ENCODE assay signal across 8 mouse cellular contexts in the genomic region with DNA sequence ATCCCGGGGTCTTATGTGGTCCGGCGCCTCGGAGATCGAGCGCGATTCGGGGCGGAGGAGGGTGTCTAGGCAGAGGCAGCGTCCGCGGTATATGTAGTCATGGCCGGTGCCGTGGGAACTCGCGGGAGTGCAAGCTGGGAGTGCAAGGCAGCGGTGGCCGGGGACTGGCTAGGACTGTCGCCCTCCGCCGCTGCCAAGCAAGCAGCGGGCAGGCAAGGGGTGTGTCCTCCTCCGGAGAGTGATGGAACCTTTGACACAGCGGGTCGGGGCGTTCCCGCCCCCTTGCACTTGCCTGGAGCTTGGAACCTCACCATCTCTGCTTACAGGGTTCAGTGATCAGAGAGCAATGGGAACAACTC. TPM values are rescaled to one million over a fixed set of nuclear protein-coding genes. Genes with fewer than 3 reads are reported as not detected.
DNase-seq lines count a peak whose midpoint lies in the region; ATAC-seq and TF ChIP-seq lines count a peak whose summit lies in the region.

No protein-coding gene starts in this region.

- DNase-seq in heart, postnatal 25 days (ENCODE audit: low spot score) = no peak
- peak; percentile 84 for DNase-seq in MEL (ENCODE audit: low read depth, low spot score)
- DNase-seq in cerebellum, adult 11-12 months = no peak

- no peaks in the 10 kb centered on the region for H3K9me3 ChIP-seq in heart, embryonic 14.5 days (ENCODE audit: control insufficient read depth, low read length)
- no peaks in the 10 kb centered on the region for H3K9me3 ChIP-seq in MEL (replicated peaks; ENCODE audit: insufficient read depth, low read length)
- H3K9me3 ChIP-seq in intestine, postnatal 0 days (ENCODE audit: control insufficient read depth) = no peaks in the 10 kb centered on the region
- no peaks in the 10 kb centered on the region for H3K9me3 ChIP-seq in lung, embryonic 15.5 days
- H3K9me3 ChIP-seq in stomach, embryonic 15.5 days = no peaks in the 10 kb centered on the region

- peak overlapping the region; percentile 93 for H3K9ac ChIP-seq in heart, embryonic 14.5 days (ENCODE audit: low read length)
- peak overlapping the region; percentile 78 for H3K9ac ChIP-seq in MEL (ENCODE audit: control insufficient read depth, low read depth, low read length, poor library complexity, severe bottlenecking)
- peak overlapping the region; percentile 87 for H3K9ac ChIP-seq in intestine, postnatal 0 days (ENCODE audit: low read depth, low read length)
- H3K9ac ChIP-seq in lung, embryonic 15.5 days = peak overlapping the region; percentile 57
- H3K9ac ChIP-seq in stomach, embryonic 15.5 days = peak overlapping the region; percentile 56

- H3K36me3 ChIP-seq in heart, embryonic 14.5 days (ENCODE audit: control insufficient read depth, insufficient read depth, low read length) = peaks cover 38% of the 10 kb centered on the region
- peaks cover 8 to 12% of the 10 kb centered on the region in 2 experiments; a peak in 3 of 4 replicates for H3K36me3 ChIP-seq in MEL (ENCODE audit: control insufficient read depth in 1 of 2, insufficient read depth in 2 of 2, low read length in 2 of 2)
- H3K36me3 ChIP-seq in intestine, postnatal 0 days (ENCODE audit: control insufficient read depth, insufficient read depth) = peaks cover 16% of the 10 kb centered on the region
- H3K36me3 ChIP-seq in lung, embryonic 15.5 days = peaks cover 18% of the 10 kb centered on the region
- peaks cover 13% of the 10 kb centered on the region; the same call in 1 of the 2 replicates for H3K36me3 ChIP-seq in stomach, embryonic 15.5 days

- no peak for TF ChIP-seq EP300 in MEL (IDR thresholded peaks at IDR 0.05; ENCODE audit: low read depth in 1 of 2, low read length in 2 of 2)

- ATAC-seq in heart, embryonic 14.5 days (ENCODE audit: insufficient number of reproducible peaks, insufficient read depth, low FRiP score, low read depth) = no peak; the same call in none of the 2 replicates
- ATAC-seq in intestine, postnatal 0 days = peak; percentile 75
- ATAC-seq in lung, embryonic 15.5 days (ENCODE audit: borderline replicate concordance, extremely low read depth, low FRiP score, low TSS enrichment) = peak; percentile 53
- peak; percentile 57 for ATAC-seq in stomach, embryonic 15.5 days (ENCODE audit: insufficient read depth, low FRiP score, low read depth)

- no peaks in the 10 kb centered on the region for H3K27me3 ChIP-seq in heart, embryonic 14.5 days (ENCODE audit: control insufficient read depth, insufficient read depth, low read length)
- H3K27me3 ChIP-seq in MEL (ENCODE audit: control insufficient read depth in 1 of 2, insufficient read depth in 2 of 2, low read length in 2 of 2) = no peaks in the 10 kb centered on the region
- no peaks in the 10 kb centered on the region for H3K27me3 ChIP-seq in intestine, postnatal 0 days (replicated peaks; ENCODE audit: control insufficient read depth, insufficient read depth, low read length)
- H3K27me3 ChIP-seq in lung, embryonic 15.5 days = no peaks in the 10 kb centered on the region; the same call in 1 of the 2 replicates
- peaks cover 7% of the 10 kb centered on the region; the same call in 1 of the 2 replicates for H3K27me3 ChIP-seq in stomach, embryonic 15.5 days (replicated peaks)

- H3K4me1 ChIP-seq in heart, embryonic 14.5 days (ENCODE audit: control insufficient read depth in 2 of 2, insufficient read depth in 2 of 2, low read length in 2 of 2) = peaks cover 6 to 8% of the 10 kb centered on the region in 2 experiments; a peak in 3 of 4 replicates
- peaks cover 0 to 8% of the 10 kb centered on the region in 2 experiments; a peak in 2 of 4 replicates for H3K4me1 ChIP-seq in MEL (ENCODE audit: control insufficient read depth in 1 of 2, insufficient read depth in 2 of 2, low read length in 2 of 2)
- no peaks in the 10 kb centered on the region for H3K4me1 ChIP-seq in embryonic fibroblast, embryonic 13.5 days (ENCODE audit: control insufficient read depth, insufficient read depth, low read length)
- no peaks in the 10 kb centered on the region for H3K4me1 ChIP-seq in intestine, postnatal 0 days (replicated peaks; ENCODE audit: control insufficient read depth, insufficient read depth, low read length)
- H3K4me1 ChIP-seq in lung, embryonic 15.5 days = peaks cover 15% of the 10 kb centered on the region
- H3K4me1 ChIP-seq in stomach, embryonic 15.5 days = peaks cover 11% of the 10 kb centered on the region

- TF ChIP-seq RAD21 in MEL (IDR thresholded peaks at IDR 0.05; ENCODE audit: low read depth, low read length) = no peak

- TF ChIP-seq CTCF in MEL (IDR thresholded peaks at IDR 0.05 in 2 of 3, conservative IDR thresholded peaks at IDR 0.05 in 1 of 3; ENCODE audit: control insufficient read depth in 1 of 3, insufficient read depth in 1 of 3, low read depth in 2 of 3, low read length in 3 of 3, poor library complexity in 1 of 3, severe bottlenecking in 1 of 3) = no peak
- no peak for TF ChIP-seq CTCF in embryonic fibroblast, embryonic 13.5 days (IDR thresholded peaks at IDR 0.05; ENCODE audit: borderline replicate concordance, insufficient read depth, low read length)
- TF ChIP-seq CTCF in intestine, postnatal 0 days (IDR thresholded peaks at IDR 0.05; ENCODE audit: low read depth) = no peak

- no peak for TF ChIP-seq POLR2A in MEL (IDR thresholded peaks at IDR 0.05; ENCODE audit: control insufficient read depth in 1 of 2, insufficient read depth in 1 of 2, low read depth in 1 of 2, low read length in 2 of 2, poor library complexity in 1 of 2)
- no peak for TF ChIP-seq POLR2A in embryonic fibroblast, embryonic 13.5 days (IDR thresholded peaks at IDR 0.05; ENCODE audit: low read depth, low read length)

- WGBS in heart, embryonic 14.5 days = 0% methylated on average over 27 of the region's 27 CpGs
- WGBS in intestine, postnatal 0 days = under 1% methylated on average over 27 of the region's 27 CpGs
- under 1% methylated on average over 27 of the region's 27 CpGs for WGBS in lung, embryonic 15.5 days
- WGBS in stomach, embryonic 15.5 days = 1% methylated on average over 27 of the region's 27 CpGs

- H3K4me2 ChIP-seq in heart, embryonic 14.5 days (ENCODE audit: low read length) = peak overlapping the region; percentile 74
- peak overlapping the region; percentile 82 for H3K4me2 ChIP-seq in intestine, postnatal 0 days (replicated peaks; ENCODE audit: low read depth)
- peak overlapping the region; percentile 87 for H3K4me2 ChIP-seq in lung, embryonic 15.5 days
- H3K4me2 ChIP-seq in stomach, embryonic 15.5 days = peak overlapping the region; percentile 54

- peaks cover 13% of the 10 kb centered on the region for H3K79me2 ChIP-seq in MEL (ENCODE audit: control insufficient read depth, insufficient read depth, low read length, poor library complexity)

- intact Hi-C loops in heart, postnatal 25 days (cut with DNase I) = loop anchor here (5.0 kb wide), 1 partner anchor 190 kb away; the partner anchor contains the start of gene Sec62

- peak overlapping the region; percentile 92 to 96 for H3K27ac ChIP-seq in heart, embryonic 14.5 days (replicated peaks in 1 of 2; ENCODE audit: control insufficient read depth in 1 of 2, insufficient read depth in 1 of 2, low read depth in 2 of 2, low read length in 2 of 2)
- peak overlapping the region; percentile 84 for H3K27ac ChIP-seq in MEL (ENCODE audit: control insufficient read depth, low read depth, low read length)
- peak overlapping the region; percentile 91 for H3K27ac ChIP-seq in embryonic fibroblast, embryonic 13.5 days (ENCODE audit: insufficient read depth, low read length)
- H3K27ac ChIP-seq in intestine, postnatal 0 days (ENCODE audit: low read depth, low read length) = peak overlapping the region; percentile 98
- H3K27ac ChIP-seq in lung, embryonic 15.5 days = peak overlapping the region; percentile 91
- H3K27ac ChIP-seq in stomach, embryonic 15.5 days = peak overlapping the region; percentile 94

- H3K4me3 ChIP-seq in heart, embryonic 14.5 days (ENCODE audit: control insufficient read depth in 1 of 2, insufficient read depth in 1 of 2, low read depth in 1 of 2, low read length in 2 of 2) = peak overlapping the region; percentile 64 to 87
- peak overlapping the region; percentile 72 to 95 for H3K4me3 ChIP-seq in MEL (ENCODE audit: control insufficient read depth in 1 of 2, insufficient read depth in 1 of 2, low read depth in 2 of 2, low read length in 2 of 2)
- H3K4me3 ChIP-seq in embryonic fibroblast, embryonic 13.5 days (ENCODE audit: insufficient read depth, low read length) = peak overlapping the region; percentile 76
- H3K4me3 ChIP-seq in intestine, postnatal 0 days (ENCODE audit: low read depth, low read length) = peak overlapping the region; percentile 83
- peak overlapping the region; percentile 58 for H3K4me3 ChIP-seq in lung, embryonic 15.5 days
- H3K4me3 ChIP-seq in stomach, embryonic 15.5 days (replicated peaks) = peak overlapping the region; percentile 66

RNA-seq across cellular contexts. Expression of gene Mynn, which starts 0.9 kb away (rescaled TPM):
- 23.4 and 25.9 TPM in 2 replicates for polyA plus RNA-seq in heart, embryonic 14.5 days (2014; fragmentation: Nextera tagmentation; extraction: Ambion mirVana)
- total RNA-seq in heart, postnatal 25 days (2021) = 10 to 100 TPM; 16.4 to 18.1 TPM
- total RNA-seq in MEL (2012; rRNA removed) = 13.9 and 17.0 TPM in 2 replicates
- polyA plus RNA-seq in MEL (2012; ENCODE audit: insufficient read depth in 1 of 2, insufficient read length in 2 of 2, low read depth in 1 of 2, low replicate concordance in 2 of 2, missing spikeins in 1 of 2) = 10 to 100 TPM in 1 of 2 experiments, not detected in 1; 12.3 TPM
- 22.9 and 24.3 TPM in 2 replicates for polyA plus RNA-seq in embryonic fibroblast, embryonic 13.5 days (2011; ENCODE audit: insufficient read length, low read depth, missing spikeins)
- polyA plus RNA-seq in intestine, postnatal 0 days (2015; fragmentation: Nextera tagmentation; extraction: Ambion mirVana) = 10.3 and 11.4 TPM in 2 replicates
- polyA plus RNA-seq in lung, embryonic 15.5 days (2015; fragmentation: Nextera tagmentation; extraction: Ambion mirVana) = 28.1 and 31.7 TPM in 2 replicates
- polyA plus RNA-seq in stomach, embryonic 15.5 days (2015; fragmentation: Nextera tagmentation; extraction: Ambion mirVana) = 23.8 and 25.8 TPM in 2 replicates

RNA-seq across cellular contexts. Expression of gene Actrt3, which starts 3.0 kb away (rescaled TPM):
- not detected in 2 replicates for polyA plus RNA-seq in heart, embryonic 14.5 days (2014; fragmentation: Nextera tagmentation; extraction: Ambion mirVana)
- total RNA-seq in heart, postnatal 25 days (2021) = not detected
- 0.08 TPM in 1 of 2 replicates, not detected in the other for total RNA-seq in MEL (2012; rRNA removed)
- under 1 TPM in 1 of 2 experiments, not detected in 1; 0.04 TPM for polyA plus RNA-seq in MEL (2012; ENCODE audit: insufficient read depth in 1 of 2, insufficient read length in 2 of 2, low read depth in 1 of 2, low replicate concordance in 2 of 2, missing spikeins in 1 of 2)
- not detected in 2 replicates for polyA plus RNA-seq in embryonic fibroblast, embryonic 13.5 days (2011; ENCODE audit: insufficient read length, low read depth, missing spikeins)
- 0.12 TPM in 2 replicates for polyA plus RNA-seq in intestine, postnatal 0 days (2015; fragmentation: Nextera tagmentation; extraction: Ambion mirVana)
- not detected in 2 replicates for polyA plus RNA-seq in lung, embryonic 15.5 days (2015; fragmentation: Nextera tagmentation; extraction: Ambion mirVana)
- polyA plus RNA-seq in stomach, embryonic 15.5 days (2015; fragmentation: Nextera tagmentation; extraction: Ambion mirVana) = 0.46 and 0.70 TPM in 2 replicates

RNA-seq across cellular contexts. Expression of gene Lrriq4, which starts 41.6 kb away (rescaled TPM):
- polyA plus RNA-seq in heart, embryonic 14.5 days (2014; fragmentation: Nextera tagmentation; extraction: Ambion mirVana) = 0.11 TPM in 1 of 2 replicates, not detected in the other
- not detected for total RNA-seq in heart, postnatal 25 days (2021)
- not detected in 2 replicates for total RNA-seq in MEL (2012; rRNA removed)
- polyA plus RNA-seq in MEL (2012; ENCODE audit: insufficient read depth in 1 of 2, insufficient read length in 2 of 2, low read depth in 1 of 2, low replicate concordance in 2 of 2, missing spikeins in 1 of 2) = not detected
- not detected in 2 replicates for polyA plus RNA-seq in embryonic fibroblast, embryonic 13.5 days (2011; ENCODE audit: insufficient read length, low read depth, missing spikeins)
- polyA plus RNA-seq in intestine, postnatal 0 days (2015; fragmentation: Nextera tagmentation; extraction: Ambion mirVana) = not detected in 2 replicates
- polyA plus RNA-seq in lung, embryonic 15.5 days (2015; fragmentation: Nextera tagmentation; extraction: Ambion mirVana) = not detected in 2 replicates
- polyA plus RNA-seq in stomach, embryonic 15.5 days (2015; fragmentation: Nextera tagmentation; extraction: Ambion mirVana) = 0.06 TPM in 1 of 2 replicates, not detected in the other

RNA-seq across cellular contexts. Expression of gene Lrrc34, which starts 45.0 kb away (rescaled TPM):
- 0.27 and 0.68 TPM in 2 replicates for polyA plus RNA-seq in heart, embryonic 14.5 days (2014; fragmentation: Nextera tagmentation; extraction: Ambion mirVana)
- not detected for total RNA-seq in heart, postnatal 25 days (2021)
- not detected in 2 replicates for total RNA-seq in MEL (2012; rRNA removed)
- not detected for polyA plus RNA-seq in MEL (2012; ENCODE audit: insufficient read depth in 1 of 2, insufficient read length in 2 of 2, low read depth in 1 of 2, low replicate concordance in 2 of 2, missing spikeins in 1 of 2)
- not detected in 2 replicates for polyA plus RNA-seq in embryonic fibroblast, embryonic 13.5 days (2011; ENCODE audit: insufficient read length, low read depth, missing spikeins)
- polyA plus RNA-seq in intestine, postnatal 0 days (2015; fragmentation: Nextera tagmentation; extraction: Ambion mirVana) = 0.16 and 0.18 TPM in 2 replicates
- polyA plus RNA-seq in lung, embryonic 15.5 days (2015; fragmentation: Nextera tagmentation; extraction: Ambion mirVana) = 2.9 and 3.1 TPM in 2 replicates
- polyA plus RNA-seq in stomach, embryonic 15.5 days (2015; fragmentation: Nextera tagmentation; extraction: Ambion mirVana) = 0.58 and 0.75 TPM in 2 replicates

RNA-seq across cellular contexts. Expression of gene Mecom, which starts 54.9 kb away (rescaled TPM):
- 23.0 and 24.1 TPM in 2 replicates for polyA plus RNA-seq in heart, embryonic 14.5 days (2014; fragmentation: Nextera tagmentation; extraction: Ambion mirVana)
- 10 to 100 TPM; 18.6 to 21.2 TPM for total RNA-seq in heart, postnatal 25 days (2021)
- 0.04 and 0.10 TPM in 2 replicates for total RNA-seq in MEL (2012; rRNA removed)
- not detected for polyA plus RNA-seq in MEL (2012; ENCODE audit: insufficient read depth in 1 of 2, insufficient read length in 2 of 2, low read depth in 1 of 2, low replicate concordance in 2 of 2, missing spikeins in 1 of 2)
- polyA plus RNA-seq in embryonic fibroblast, embryonic 13.5 days (2011; ENCODE audit: insufficient read length, low read depth, missing spikeins) = 59.6 and 74.4 TPM in 2 replicates
- polyA plus RNA-seq in intestine, postnatal 0 days (2015; fragmentation: Nextera tagmentation; extraction: Ambion mirVana) = 7.7 and 9.4 TPM in 2 replicates
- 65.4 and 68.8 TPM in 2 replicates for polyA plus RNA-seq in lung, embryonic 15.5 days (2015; fragmentation: Nextera tagmentation; extraction: Ambion mirVana)
- polyA plus RNA-seq in stomach, embryonic 15.5 days (2015; fragmentation: Nextera tagmentation; extraction: Ambion mirVana) = 46.4 and 53.0 TPM in 2 replicates
